Comparison of ENCODE assay signal across 19 mouse cellular contexts in the genomic region with DNA sequence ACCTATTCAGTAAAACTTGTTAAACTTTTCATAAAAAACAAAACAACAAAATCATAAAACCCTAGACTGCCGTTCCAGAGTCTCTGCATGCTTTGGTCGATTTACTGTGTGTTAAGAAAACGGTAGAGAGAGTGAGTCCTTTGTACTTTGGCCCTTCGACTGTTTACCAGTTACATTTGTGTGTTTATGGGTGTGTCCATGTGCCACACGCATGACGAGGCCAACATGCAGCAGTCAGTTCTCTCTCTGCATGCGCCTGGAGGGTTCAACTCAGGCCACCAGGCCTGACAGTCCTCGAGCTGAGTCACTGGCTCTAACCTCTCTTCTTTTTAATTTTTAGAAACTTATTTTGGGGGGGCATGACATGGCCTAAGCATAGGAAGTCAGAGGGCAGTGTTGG. TPM values are rescaled to one million over a fixed set of nuclear protein-coding genes. Genes with fewer than 3 reads are reported as not detected.
DNase-seq lines count a peak whose midpoint lies in the region; ATAC-seq and TF ChIP-seq lines count a peak whose summit lies in the region.
"Had no signal": no experiment of that assay in that cellular context is flagged by ENCODE, and none has a peak within 500 bp of the region (broad histone marks: within the 10 kb centered on the region; RNA-seq: fewer than 3 reads in every experiment).

No protein-coding gene starts in this region.

- peaks cover 18 to 19% of the 10 kb centered on the region in 2 experiments for H3K4me1 ChIP-seq in MEL (ENCODE audit: control insufficient read depth in 1 of 2, insufficient read depth in 2 of 2, low read length in 2 of 2)
- no peaks in the 10 kb centered on the region for H3K4me1 ChIP-seq in intestine, embryonic 16.5 days (ENCODE audit: control insufficient read depth, insufficient read depth, low read length)
- H3K4me1 ChIP-seq in liver, embryonic 14.5 days (replicated peaks; ENCODE audit: control insufficient read depth in 2 of 2, insufficient read depth in 2 of 2, low read length in 1 of 2): peaks cover 13 to 19% of the 10 kb centered on the region in 2 experiments
- no peaks in the 10 kb centered on the region for H3K4me1 ChIP-seq in stomach, embryonic 15.5 days
- no peaks in the 10 kb centered on the region for H3K4me1 ChIP-seq in forebrain, embryonic 16.5 days (replicated peaks; ENCODE audit: control insufficient read depth, insufficient read depth, low read length)
- H3K4me1 ChIP-seq: forebrain, embryonic 15.5 days; hindbrain, embryonic 12.5 days; midbrain, embryonic 12.5 days had no signal

- no peak for TF ChIP-seq CTCF in MEL (IDR thresholded peaks at IDR 0.05 in 2 of 3, conservative IDR thresholded peaks at IDR 0.05 in 1 of 3; ENCODE audit: control insufficient read depth in 1 of 3, insufficient read depth in 1 of 3, low read depth in 2 of 3, low read length in 3 of 3, poor library complexity in 1 of 3, severe bottlenecking in 1 of 3)
- no peak for TF ChIP-seq CTCF in liver, embryonic 14.5 days (IDR thresholded peaks at IDR 0.05; ENCODE audit: low read depth)

- peak overlapping the region; percentile 86 for H3K27ac ChIP-seq in MEL (ENCODE audit: control insufficient read depth, low read depth, low read length)
- no peak overlapping the region for H3K27ac ChIP-seq in intestine, embryonic 16.5 days (ENCODE audit: low read length)
- H3K27ac ChIP-seq in liver, embryonic 14.5 days: no peak overlapping the region; the same call in 1 of the 2 replicates
- H3K27ac ChIP-seq in stomach, embryonic 15.5 days: no peak overlapping the region
- H3K27ac ChIP-seq in forebrain, embryonic 16.5 days (ENCODE audit: low read length): no peak overlapping the region
- H3K27ac ChIP-seq: forebrain, embryonic 15.5 days; heart, adult 2 months; hindbrain, embryonic 12.5 days; midbrain, embryonic 12.5 days had no signal

- H3K9ac ChIP-seq in MEL (ENCODE audit: control insufficient read depth, low read depth, low read length, poor library complexity, severe bottlenecking): peak overlapping the region; percentile 45
- H3K9ac ChIP-seq in intestine, embryonic 16.5 days (ENCODE audit: low read depth, low read length): no peak overlapping the region
- no peak overlapping the region; the same call in 1 of the 2 replicates for H3K9ac ChIP-seq in liver, embryonic 14.5 days (replicated peaks)
- no peak overlapping the region for H3K9ac ChIP-seq in stomach, embryonic 15.5 days
- H3K9ac ChIP-seq in forebrain, embryonic 16.5 days (replicated peaks; ENCODE audit: low read depth, low read length): no peak overlapping the region
- H3K9ac ChIP-seq: forebrain, embryonic 15.5 days; hindbrain, embryonic 12.5 days; midbrain, embryonic 12.5 days had no signal

- peak; percentile 59 for DNase-seq in MEL (ENCODE audit: low read depth, low spot score)
- no peak for DNase-seq in liver, embryonic 14.5 days (ENCODE audit: low read depth in 3 of 3, low spot score in 3 of 3)
- no peak for DNase-seq in spleen, postnatal 14 days (ENCODE audit: low spot score in 2 of 2)
- no peak for DNase-seq in heart, postnatal 25 days (ENCODE audit: low spot score)
- DNase-seq: cerebellum, postnatal 36 days; heart, adult 2 months; kidney, postnatal 4 days; left cerebral cortex, postnatal 4 days; lung, adult 2 months; lung, postnatal 4 days; thymus, adult 18-20 months had no signal

- H3K27me3 ChIP-seq in MEL (ENCODE audit: control insufficient read depth in 1 of 2, insufficient read depth in 2 of 2, low read length in 2 of 2): no peaks in the 10 kb centered on the region
- no peaks in the 10 kb centered on the region for H3K27me3 ChIP-seq in intestine, embryonic 16.5 days (replicated peaks; ENCODE audit: control insufficient read depth, insufficient read depth, low read length)
- no peaks in the 10 kb centered on the region for H3K27me3 ChIP-seq in liver, embryonic 14.5 days (ENCODE audit: control insufficient read depth, insufficient read depth, low read length)
- H3K27me3 ChIP-seq in stomach, embryonic 15.5 days (replicated peaks): no peaks in the 10 kb centered on the region
- no peaks in the 10 kb centered on the region for H3K27me3 ChIP-seq in forebrain, embryonic 16.5 days (replicated peaks; ENCODE audit: control insufficient read depth, insufficient read depth, low read length)
- H3K27me3 ChIP-seq: forebrain, embryonic 15.5 days; hindbrain, embryonic 12.5 days; midbrain, embryonic 12.5 days had no signal

- intact Hi-C loops in heart, postnatal 25 days (cut with DNase I): loop anchor here (10.0 kb wide), 2 partner anchors 474 to 574 kb away; partner anchors contain the start of gene Pik3c2b

- H3K4me3 ChIP-seq in MEL (ENCODE audit: control insufficient read depth in 1 of 2, insufficient read depth in 1 of 2, low read depth in 2 of 2, low read length in 2 of 2): peak overlapping the region; percentile 20 to 26; a peak in 3 of 4 replicates
- H3K4me3 ChIP-seq in intestine, embryonic 16.5 days (ENCODE audit: low read length): no peak overlapping the region
- no peak overlapping the region for H3K4me3 ChIP-seq in liver, embryonic 14.5 days (ENCODE audit: insufficient read depth in 1 of 2, low read depth in 2 of 2, low read length in 2 of 2)
- H3K4me3 ChIP-seq in stomach, embryonic 15.5 days (replicated peaks): no peak overlapping the region
- H3K4me3 ChIP-seq in forebrain, embryonic 16.5 days (replicated peaks; ENCODE audit: low read length): no peak overlapping the region
- H3K4me3 ChIP-seq: forebrain, embryonic 15.5 days; heart, adult 2 months; hindbrain, embryonic 12.5 days; midbrain, embryonic 12.5 days had no signal

- 61% methylated on average over 8 of the region's 8 CpGs for WGBS in intestine, embryonic 16.5 days
- WGBS in liver, embryonic 14.5 days (ENCODE audit: insufficient replicate concordance): 49% methylated on average over 8 of the region's 8 CpGs
- 60% methylated on average over 8 of the region's 8 CpGs for WGBS in stomach, embryonic 15.5 days
- whole genome bisulfite sequencing in forebrain, embryonic 16.5 days: 86% methylated on average over 8 of the region's 8 CpGs

- no peak for TF ChIP-seq RAD21 in MEL (IDR thresholded peaks at IDR 0.05; ENCODE audit: low read depth, low read length)

- no peaks in the 10 kb centered on the region for H3K79me2 ChIP-seq in MEL (ENCODE audit: control insufficient read depth, insufficient read depth, low read length, poor library complexity)

- peaks cover 3 to 27% of the 10 kb centered on the region in 2 experiments for H3K36me3 ChIP-seq in MEL (ENCODE audit: control insufficient read depth in 1 of 2, insufficient read depth in 2 of 2, low read length in 2 of 2)
- peaks cover 15% of the 10 kb centered on the region for H3K36me3 ChIP-seq in intestine, embryonic 16.5 days (ENCODE audit: control insufficient read depth, insufficient read depth, low read length)
- peaks cover 37% of the 10 kb centered on the region for H3K36me3 ChIP-seq in liver, embryonic 14.5 days (replicated peaks; ENCODE audit: control insufficient read depth, insufficient read depth, low read depth)
- peaks cover 42% of the 10 kb centered on the region for H3K36me3 ChIP-seq in stomach, embryonic 15.5 days
- peaks cover 21% of the 10 kb centered on the region for H3K36me3 ChIP-seq in forebrain, embryonic 16.5 days (ENCODE audit: control insufficient read depth, insufficient read depth)

- no peak for TF ChIP-seq POLR2A in MEL (IDR thresholded peaks at IDR 0.05; ENCODE audit: control insufficient read depth in 1 of 2, insufficient read depth in 1 of 2, low read depth in 1 of 2, low read length in 2 of 2, poor library complexity in 1 of 2)

- no peaks in the 10 kb centered on the region for H3K9me3 ChIP-seq in MEL (replicated peaks; ENCODE audit: insufficient read depth, low read length)
- H3K9me3 ChIP-seq in intestine, embryonic 16.5 days (ENCODE audit: control insufficient read depth, low read length): no peaks in the 10 kb centered on the region
- no peaks in the 10 kb centered on the region for H3K9me3 ChIP-seq in liver, embryonic 14.5 days (ENCODE audit: control insufficient read depth, low read length)
- H3K9me3 ChIP-seq in stomach, embryonic 15.5 days: no peaks in the 10 kb centered on the region
- no peaks in the 10 kb centered on the region for H3K9me3 ChIP-seq in forebrain, embryonic 16.5 days (ENCODE audit: control insufficient read depth, low read length)
- H3K9me3 ChIP-seq: forebrain, embryonic 15.5 days; hindbrain, embryonic 12.5 days; midbrain, embryonic 12.5 days had no signal

- TF ChIP-seq EP300 in MEL (IDR thresholded peaks at IDR 0.05; ENCODE audit: low read depth in 1 of 2, low read length in 2 of 2): no peak
- no peak; the same call in 1 of the 2 replicates for TF ChIP-seq EP300 in liver, embryonic 14.5 days (IDR thresholded peaks at IDR 0.05; ENCODE audit: low read depth)

- peak; percentile 71 for ATAC-seq in intestine, embryonic 16.5 days
- ATAC-seq in liver, embryonic 14.5 days (ENCODE audit: insufficient read depth): peak; percentile 73
- peak; percentile 53; the same call in 1 of the 2 replicates for ATAC-seq in stomach, embryonic 15.5 days (ENCODE audit: insufficient read depth, low FRiP score, low read depth)
- no peak for ATAC-seq in forebrain, embryonic 16.5 days
- ATAC-seq: forebrain, embryonic 15.5 days had no signal

- no peak overlapping the region for H3K4me2 ChIP-seq in intestine, embryonic 16.5 days (ENCODE audit: low read depth, low read length)
- no peak overlapping the region for H3K4me2 ChIP-seq in liver, embryonic 14.5 days (ENCODE audit: low read depth)
- no peak overlapping the region for H3K4me2 ChIP-seq in stomach, embryonic 15.5 days
- no peak overlapping the region for H3K4me2 ChIP-seq in forebrain, embryonic 16.5 days (ENCODE audit: low read length)
- H3K4me2 ChIP-seq: forebrain, embryonic 15.5 days; hindbrain, embryonic 12.5 days; midbrain, embryonic 12.5 days had no signal

RNA-seq across cellular contexts. Expression of gene Snrpe, which starts 8.2 kb away (rescaled TPM):
- total RNA-seq in MEL (2012; rRNA removed): 528 and 597 TPM in 2 replicates
- polyA plus RNA-seq in MEL (2012; ENCODE audit: insufficient read depth in 1 of 2, insufficient read length in 2 of 2, low read depth in 1 of 2, low replicate concordance in 2 of 2, missing spikeins in 1 of 2): 100 to 1,000 TPM in 1 of 2 experiments, not detected in 1; 279 TPM
- polyA plus RNA-seq in intestine, embryonic 16.5 days (2015; fragmentation: Nextera tagmentation; extraction: Ambion mirVana): 451 and 495 TPM in 2 replicates
- polyA plus RNA-seq in liver, embryonic 14.5 days (2012; rRNA removed): 175 and 241 TPM in 2 replicates
- 488 and 500 TPM in 2 replicates for polyA plus RNA-seq in liver, embryonic 14.5 days (2014; fragmentation: Nextera tagmentation; extraction: Ambion mirVana)
- 574 and 580 TPM in 2 replicates for polyA plus RNA-seq in stomach, embryonic 15.5 days (2015; fragmentation: Nextera tagmentation; extraction: Ambion mirVana)
- total RNA-seq in heart, postnatal 25 days (2021): 10 to 100 TPM; 69.7 to 75.6 TPM
- 490 and 513 TPM in 2 replicates for polyA plus RNA-seq in forebrain, embryonic 16.5 days (2015; fragmentation: Nextera tagmentation; extraction: Ambion mirVana)

RNA-seq across cellular contexts. Expression of gene Zbed6, which starts 42.4 kb away (rescaled TPM):
- total RNA-seq in MEL (2012; rRNA removed): 2.1 and 2.4 TPM in 2 replicates
- 10 to 100 TPM in 1 of 2 experiments, 1 to 10 TPM in 1; 1.4 to 48.2 TPM for polyA plus RNA-seq in MEL (2012; ENCODE audit: insufficient read depth in 1 of 2, insufficient read length in 2 of 2, low read depth in 1 of 2, low replicate concordance in 2 of 2, missing spikeins in 1 of 2)
- polyA plus RNA-seq in intestine, embryonic 16.5 days (2015; fragmentation: Nextera tagmentation; extraction: Ambion mirVana): not detected in 2 replicates
- 0.27 and 1.4 TPM in 2 replicates for polyA plus RNA-seq in liver, embryonic 14.5 days (2012; rRNA removed)
- polyA plus RNA-seq in liver, embryonic 14.5 days (2014; fragmentation: Nextera tagmentation; extraction: Ambion mirVana): not detected in 2 replicates
- not detected in 2 replicates for polyA plus RNA-seq in stomach, embryonic 15.5 days (2015; fragmentation: Nextera tagmentation; extraction: Ambion mirVana)
- 1 to 10 TPM; 5.7 to 8.3 TPM for total RNA-seq in heart, postnatal 25 days (2021)
- not detected in 2 replicates for polyA plus RNA-seq in forebrain, embryonic 16.5 days (2015; fragmentation: Nextera tagmentation; extraction: Ambion mirVana)
- polyA plus RNA-seq: forebrain, embryonic 15.5 days; heart, embryonic 16.5 days; hindbrain, embryonic 12.5 days; midbrain, embryonic 12.5 days; neural tube, embryonic 14.5 days had no signal

RNA-seq across cellular contexts. Expression of gene Gm38394, which starts 42.8 kb away (rescaled TPM):
- 0.92 and 1.0 TPM in 2 replicates for total RNA-seq in MEL (2012; rRNA removed)
- polyA plus RNA-seq in MEL (2012; ENCODE audit: insufficient read depth in 1 of 2, insufficient read length in 2 of 2, low read depth in 1 of 2, low replicate concordance in 2 of 2, missing spikeins in 1 of 2): 1 to 10 TPM in 1 of 2 experiments, not detected in 1; 5.2 TPM
- polyA plus RNA-seq in intestine, embryonic 16.5 days (2015; fragmentation: Nextera tagmentation; extraction: Ambion mirVana): 3.2 TPM in 2 replicates
- 1.4 and 1.6 TPM in 2 replicates for polyA plus RNA-seq in liver, embryonic 14.5 days (2012; rRNA removed)
- 1.6 and 1.7 TPM in 2 replicates for polyA plus RNA-seq in liver, embryonic 14.5 days (2014; fragmentation: Nextera tagmentation; extraction: Ambion mirVana)
- 5.4 and 5.7 TPM in 2 replicates for polyA plus RNA-seq in stomach, embryonic 15.5 days (2015; fragmentation: Nextera tagmentation; extraction: Ambion mirVana)
- 10 to 100 TPM; 15.7 to 15.9 TPM for total RNA-seq in heart, postnatal 25 days (2021)
- 3.6 and 3.7 TPM in 2 replicates for polyA plus RNA-seq in forebrain, embryonic 16.5 days (2015; fragmentation: Nextera tagmentation; extraction: Ambion mirVana)

Comparison
In these comparisons a context has a peak if more than half of its experiments do, and no peak if none do; other contexts are left out.
1. H3K4me3 ChIP-seq: peak in MEL (2 of 2); none in intestine, embryonic 16.5 days (single experiment), liver, embryonic 14.5 days (0 of 2), stomach, embryonic 15.5 days (single experiment) and forebrain, embryonic 16.5 days (single experiment).